Mouse (Mus musculus) gastrocnemius, adult 2 months (tissue): ENCODE measurements around the gene Lrig1. TPM values are rescaled to one million over a fixed set of nuclear protein-coding genes. Genes with fewer than 3 reads are reported as not detected.
"Not testable (repeated sequence)": the region's sequence is repeated elsewhere in the genome, so short reads cannot be mapped to it uniquely, and the experiment has no call there.

Experiments
- DNase-seq: peaks from one replicate; pipeline ENCODE4 v3.0.0; 2022
- H3K27ac ChIP-seq: fragments of 200-600 bp; 2 replicates; pipeline ENCODE4 v1.8.1; 2022; ENCODE audit warnings: mild to moderate bottlenecking
- H3K4me3 ChIP-seq: fragments of 200-600 bp; 2 replicates; pipeline ENCODE4 v1.8.1; 2022; ENCODE audit warnings: mild to moderate bottlenecking, moderate library complexity
- CTCF ChIP-seq: fragments of 200-600 bp; IDR thresholded peaks from 2 replicates; pipeline ENCODE4 v1.8.1; 2022; ENCODE audit warnings: antibody characterized with exemption, mild to moderate bottlenecking, moderate library complexity
- intact Hi-C: fragments of 180-260 bp; cut with DNase I; formaldehyde crosslinking; loops from one replicate; pipeline ENCODE4 v1.15.1; 2025
- microRNA-seq: library from miRNA; unstranded; fragments of <30 nt; microRNA quantifications from one replicate; pipeline ENCODE4 v1.2.0, GENCODE M21; 2021
- total RNA-seq, 2 experiments: library from RNA; stranded (reverse); gene quantifications; 2 replicates each; pipeline ENCODE4 v1.2.3; 2021

Lrig1 gene
- total RNA-seq, 2 experiments from 2014 or later: 38.9 to 57.9 TPM

GRCm38 (mm10) chr6:94560896-94561295, 139.1 kb downstream of the Lrig1 start:
- intact Hi-C loops: no loop called here
- Histone ChIP-seq H3K27ac (no peak overlapping the region), H3K4me3 (no peak overlapping the region)
- no peak for TF ChIP-seq CTCF
- no peak for DNase-seq

GRCm38 (mm10) chr6:94558603-94559002, 141.4 kb downstream of the Lrig1 start:
- H3K4me3 ChIP-seq, intact Hi-C loops, H3K27ac ChIP-seq, DNase-seq: not testable (repeated sequence)

Small RNA genes within 50 kb of the gene (microRNA-seq; reads per million reads assigned to microRNA genes)
- not detected for gene Mir7041

Other genes starting within 250 kb of the Lrig1 start
- gene Slc25a26, start 199.8 kb downstream of the Lrig1 start, total RNA-seq: 10 to 100 TPM; 16.5 to 17.7 TPM